Mouse (Mus musculus): ENCODE results near the gene Syne4. TPM values are rescaled to one million over a fixed set of nuclear protein-coding genes. Genes with fewer than 3 reads are reported as not detected.

Syne4 gene
- polyA plus RNA-seq, 1 experiment from 2014 or later = 90.4 TPM

GRCm38 (mm10) chr7:30322285-30322667 is 7.7 kb downstream of the Syne4 start:
- Histone ChIP-seq H3K4me3 (peak overlapping the region; percentile 86), H3K9ac (peak overlapping the region; percentile 88), H3K4me2 (replicated peaks) (peak overlapping the region; percentile 88), H3K36me3 (peaks cover 23% of the 10 kb centered on the region), H3K4me1 (peaks cover 15% of the 10 kb centered on the region), H3K27me3 (peaks cover 3% of the 10 kb centered on the region), H3K27ac (peak overlapping the region; percentile 90), H3K9me3 (no peaks in the 10 kb centered on the region)
- WGBS = 0% methylated on average over 20 of the region's 20 CpGs
- peak; percentile 99 for ATAC-seq (ENCODE audit: low FRiP score, low read depth)

GRCm38 (mm10) chr7:30322865-30323264 is 8.3 kb downstream of the Syne4 start:
- H3K4me2 ChIP-seq (replicated peaks) = peak overlapping the region; percentile 88
- H3K9me3 ChIP-seq = no peaks in the 10 kb centered on the region
- H3K27ac ChIP-seq = peak overlapping the region; percentile 90
- peaks cover 17% of the 10 kb centered on the region for H3K36me3 ChIP-seq
- WGBS = 39% methylated on average over 6 of the region's 6 CpGs
- H3K4me3 ChIP-seq = peak overlapping the region; percentile 86
- peaks cover 4% of the 10 kb centered on the region for H3K27me3 ChIP-seq
- peak overlapping the region; percentile 88 for H3K9ac ChIP-seq
- no peak for ATAC-seq (ENCODE audit: low FRiP score, low read depth)
- H3K4me1 ChIP-seq = peaks cover 15% of the 10 kb centered on the region

GRCm38 (mm10) chr7:30323795-30324194 is 9.2 kb downstream of the Syne4 start, which contains the start of gene Sdhaf1:
Gene Sdhaf1 (minus strand): TSS chr7:30323895.
- ATAC-seq (ENCODE audit: low FRiP score, low read depth) = no peak
- 64% methylated on average over 3 of the region's 3 CpGs for WGBS
- H3K9ac ChIP-seq = peak within 1 kb of the TSS; percentile 88

DNA sequence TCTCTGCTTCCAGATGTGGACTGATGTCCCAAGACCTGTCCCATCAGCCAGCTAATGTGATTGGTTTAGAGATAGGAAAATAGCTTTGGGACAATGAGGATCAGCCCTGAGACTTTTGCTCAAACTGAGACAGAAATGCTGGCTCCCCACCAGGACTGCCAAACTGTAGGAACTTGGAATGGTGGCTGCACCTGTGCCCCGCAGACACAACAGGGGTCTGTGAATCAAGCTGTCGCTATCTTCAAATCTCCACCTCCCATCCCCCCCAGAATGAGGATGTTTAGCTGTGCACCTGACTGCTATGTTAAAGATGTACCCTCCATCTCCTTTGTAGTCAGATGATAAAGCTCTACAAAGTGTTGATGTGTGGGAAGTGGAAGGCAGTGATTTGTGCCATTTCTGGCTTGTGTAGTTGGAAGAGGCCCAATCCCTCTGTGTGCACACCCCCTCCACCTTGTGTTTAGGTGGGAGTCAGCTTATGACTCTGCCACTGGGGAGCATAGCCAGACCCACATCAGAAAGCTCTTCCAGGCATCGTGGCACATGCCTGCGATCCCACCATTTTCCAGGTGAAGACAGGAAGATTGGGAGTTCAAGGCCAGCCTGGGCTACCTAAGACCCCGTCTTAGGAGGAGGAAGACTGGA is 9.8 kb downstream of the Syne4 start:
- H3K9me3 ChIP-seq = no peaks in the 10 kb centered on the region
- 84% methylated on average over 5 of the region's 5 CpGs for WGBS

More at GRCm38 (mm10) chr7:30323795-30324194, 9.2 kb downstream of the Syne4 start, which contains the start of gene Sdhaf1:
- H3K36me3 ChIP-seq = peaks cover 8% of the 10 kb centered on the region; the same call in 1 of the 2 replicates
- peaks cover 15% of the 10 kb centered on the region for H3K4me1 ChIP-seq
- peaks cover 9% of the 10 kb centered on the region for H3K27me3 ChIP-seq
- H3K4me2 ChIP-seq (replicated peaks) = peak within 1 kb of the TSS; percentile 88
- peak within 1 kb of the TSS; percentile 86 for H3K4me3 ChIP-seq
- no peaks in the 10 kb centered on the region for H3K9me3 ChIP-seq
- H3K27ac ChIP-seq = peak within 1 kb of the TSS; percentile 90

GRCm38 (mm10) chr7:30325364-30325763 is 10.8 kb downstream of the Syne4 start:
- H3K4me3 ChIP-seq = no peak overlapping the region
- H3K9me3 ChIP-seq = no peaks in the 10 kb centered on the region
- no peak for ATAC-seq (ENCODE audit: low FRiP score, low read depth)
- H3K4me1 ChIP-seq = peaks cover 15% of the 10 kb centered on the region
- no peaks in the 10 kb centered on the region for H3K36me3 ChIP-seq
- H3K4me2 ChIP-seq (replicated peaks) = no peak overlapping the region
- WGBS = 44% methylated on average over 2 of the region's 2 CpGs
- H3K27me3 ChIP-seq = peaks cover 9% of the 10 kb centered on the region
- H3K9ac ChIP-seq = no peak overlapping the region
- no peak overlapping the region for H3K27ac ChIP-seq

More for the DNA sequence above, 9.8 kb downstream of the Syne4 start:
- peaks cover 3% of the 10 kb centered on the region; the same call in 1 of the 2 replicates for H3K36me3 ChIP-seq
- H3K4me1 ChIP-seq = peaks cover 15% of the 10 kb centered on the region
- H3K27ac ChIP-seq = no peak overlapping the region
- H3K4me2 ChIP-seq (replicated peaks) = no peak overlapping the region
- H3K4me3 ChIP-seq = no peak overlapping the region
- no peak for ATAC-seq (ENCODE audit: low FRiP score, low read depth)
- H3K9ac ChIP-seq = no peak overlapping the region
- peaks cover 9% of the 10 kb centered on the region for H3K27me3 ChIP-seq

GRCm38 (mm10) chr7:30326427-30326826 is 11.8 kb downstream of the Syne4 start:
- Histone ChIP-seq H3K4me2 (replicated peaks) (no peak overlapping the region), H3K9me3 (no peaks in the 10 kb centered on the region), H3K4me3 (no peak overlapping the region), H3K27ac (no peak overlapping the region), H3K9ac (no peak overlapping the region), H3K27me3 (peaks cover 9% of the 10 kb centered on the region), H3K36me3 (no peaks in the 10 kb centered on the region), H3K4me1 (peaks cover 5% of the 10 kb centered on the region)
- ATAC-seq (ENCODE audit: low FRiP score, low read depth) = no peak

- Histone ChIP-seq H3K9me3 (no peaks in the 10 kb centered on the region), H3K36me3 (no peaks in the 10 kb centered on the region), H3K9ac (peak overlapping the region; percentile 43; the same call in 1 of the 2 replicates), H3K27ac (no peak overlapping the region), H3K27me3 (peaks cover 10% of the 10 kb centered on the region), H3K4me3 (no peak overlapping the region), H3K4me2 (replicated peaks) (no peak overlapping the region), H3K4me1 (peaks cover 5% of the 10 kb centered on the region; the same call in 1 of the 2 replicates)
- no peak for ATAC-seq (ENCODE audit: low FRiP score, low read depth)
- WGBS = 65% methylated on average over 15 of the region's 15 CpGs
These were observed 12.5 kb downstream of the Syne4 start for GRCm38 (mm10) chr7:30327140-30327539.

- Histone ChIP-seq H3K27me3 (peaks cover 17% of the 10 kb centered on the region), H3K4me1 (peaks cover 2% of the 10 kb centered on the region; the same call in 1 of the 2 replicates), H3K36me3 (no peaks in the 10 kb centered on the region), H3K4me3 (no peak overlapping the region), H3K27ac (no peak overlapping the region), H3K9me3 (no peaks in the 10 kb centered on the region), H3K9ac (no peak overlapping the region), H3K4me2 (replicated peaks) (no peak overlapping the region)
- WGBS = 56% methylated on average over 10 of the region's 10 CpGs
- no peak for ATAC-seq (ENCODE audit: low FRiP score, low read depth)
These were observed 13.8 kb downstream of the Syne4 start for GRCm38 (mm10) chr7:30328379-30328778.

- 8% methylated on average over 13 of the region's 13 CpGs for WGBS
- peak overlapping the region; percentile 41 for H3K4me2 ChIP-seq (replicated peaks)
- peak; percentile 86 for ATAC-seq (ENCODE audit: low FRiP score, low read depth)
- H3K27me3 ChIP-seq = peaks cover 46% of the 10 kb centered on the region
- no peak overlapping the region for H3K4me3 ChIP-seq
- H3K27ac ChIP-seq = no peak overlapping the region
- H3K36me3 ChIP-seq = no peaks in the 10 kb centered on the region
- H3K4me1 ChIP-seq = peaks cover 6% of the 10 kb centered on the region; the same call in 1 of the 2 replicates
- H3K9me3 ChIP-seq = no peaks in the 10 kb centered on the region
- no peak overlapping the region for H3K9ac ChIP-seq
These were observed 17.3 kb downstream of the Syne4 start for GRCm38 (mm10) chr7:30331887-30332286.

GRCm38 (mm10) chr7:30332622-30333259 is 18.1 kb downstream of the Syne4 start:
- no peak overlapping the region for H3K4me3 ChIP-seq
- 64% methylated on average over 18 of the region's 18 CpGs for WGBS

DNA sequence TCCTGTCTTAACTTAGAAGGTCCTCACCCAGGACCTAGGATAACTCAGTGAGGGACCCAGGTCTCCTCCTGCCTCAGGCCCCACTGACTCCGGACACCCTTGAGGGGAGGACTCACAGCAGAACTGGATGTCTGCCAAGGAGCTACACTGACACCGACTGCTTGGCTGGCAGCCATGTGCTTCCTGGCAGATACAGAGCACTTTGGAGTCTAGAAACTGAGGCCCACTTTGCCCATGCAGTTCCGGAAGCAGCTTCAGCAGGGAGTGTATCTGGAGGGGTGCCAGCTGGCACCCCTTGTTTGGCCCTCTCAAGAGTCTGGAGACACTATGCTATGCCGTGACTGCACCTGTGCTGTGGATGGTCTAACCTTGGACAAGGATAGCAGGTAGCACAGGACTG is 18.8 kb downstream of the Syne4 start:
- H3K9me3 ChIP-seq = no peaks in the 10 kb centered on the region
- 47% methylated on average over 4 of the region's 4 CpGs for WGBS
- no peaks in the 10 kb centered on the region for H3K36me3 ChIP-seq
- peaks cover 38% of the 10 kb centered on the region for H3K27me3 ChIP-seq
- H3K9ac ChIP-seq = no peak overlapping the region
- H3K4me3 ChIP-seq = no peak overlapping the region
- no peak for ATAC-seq (ENCODE audit: low FRiP score, low read depth)
- no peak overlapping the region for H3K4me2 ChIP-seq (replicated peaks)
- H3K4me1 ChIP-seq = peaks cover 6% of the 10 kb centered on the region; the same call in 1 of the 2 replicates
- H3K27ac ChIP-seq = no peak overlapping the region

More at GRCm38 (mm10) chr7:30332622-30333259, 18.1 kb downstream of the Syne4 start:
- H3K4me2 ChIP-seq (replicated peaks) = no peak overlapping the region
- ATAC-seq (ENCODE audit: low FRiP score, low read depth) = no peak
- no peak overlapping the region for H3K27ac ChIP-seq
- no peaks in the 10 kb centered on the region for H3K9me3 ChIP-seq
- peaks cover 6% of the 10 kb centered on the region; the same call in 1 of the 2 replicates for H3K4me1 ChIP-seq
- peaks cover 42% of the 10 kb centered on the region for H3K27me3 ChIP-seq
- H3K9ac ChIP-seq = no peak overlapping the region
- no peaks in the 10 kb centered on the region for H3K36me3 ChIP-seq

DNA sequence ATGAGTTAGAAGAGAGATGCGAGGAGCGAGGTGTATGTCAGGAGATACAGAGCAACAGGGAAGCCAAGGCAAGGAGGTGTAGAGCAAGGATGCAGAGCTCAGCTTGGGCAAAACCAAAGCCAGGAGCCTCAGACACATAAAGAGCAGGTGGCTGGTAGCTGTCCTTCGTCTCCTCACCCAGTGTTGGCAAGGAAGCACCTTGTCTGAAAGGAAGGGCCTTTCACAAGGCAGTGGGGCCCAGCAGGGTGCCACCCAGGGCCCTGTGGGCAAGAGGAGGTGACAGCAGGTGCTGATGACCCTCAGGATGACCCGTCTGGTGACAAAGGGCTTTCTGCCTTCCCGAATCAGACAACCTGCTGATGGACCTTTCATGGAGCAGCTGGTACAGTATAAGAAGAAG is 20.0 kb downstream of the Syne4 start:
- H3K27ac ChIP-seq = no peak overlapping the region
- WGBS = 61% methylated on average over 5 of the region's 5 CpGs
- no peaks in the 10 kb centered on the region for H3K36me3 ChIP-seq
- ATAC-seq (ENCODE audit: low FRiP score, low read depth) = no peak
- no peak overlapping the region for H3K4me3 ChIP-seq
- peaks cover 37% of the 10 kb centered on the region for H3K27me3 ChIP-seq
- no peak overlapping the region for H3K9ac ChIP-seq
- no peaks in the 10 kb centered on the region for H3K9me3 ChIP-seq
- no peak overlapping the region for H3K4me2 ChIP-seq (replicated peaks)
- peaks cover 6% of the 10 kb centered on the region; the same call in 1 of the 2 replicates for H3K4me1 ChIP-seq
